Mouse (Mus musculus): ENCODE measurements at regions not wholly inside any gene's neighbourhood (a gene's known extent, or its start where the extent isn't known, plus 50 kb on each side); places are given as distances from the start of the nearest gene placed in this dataset.

DNA sequence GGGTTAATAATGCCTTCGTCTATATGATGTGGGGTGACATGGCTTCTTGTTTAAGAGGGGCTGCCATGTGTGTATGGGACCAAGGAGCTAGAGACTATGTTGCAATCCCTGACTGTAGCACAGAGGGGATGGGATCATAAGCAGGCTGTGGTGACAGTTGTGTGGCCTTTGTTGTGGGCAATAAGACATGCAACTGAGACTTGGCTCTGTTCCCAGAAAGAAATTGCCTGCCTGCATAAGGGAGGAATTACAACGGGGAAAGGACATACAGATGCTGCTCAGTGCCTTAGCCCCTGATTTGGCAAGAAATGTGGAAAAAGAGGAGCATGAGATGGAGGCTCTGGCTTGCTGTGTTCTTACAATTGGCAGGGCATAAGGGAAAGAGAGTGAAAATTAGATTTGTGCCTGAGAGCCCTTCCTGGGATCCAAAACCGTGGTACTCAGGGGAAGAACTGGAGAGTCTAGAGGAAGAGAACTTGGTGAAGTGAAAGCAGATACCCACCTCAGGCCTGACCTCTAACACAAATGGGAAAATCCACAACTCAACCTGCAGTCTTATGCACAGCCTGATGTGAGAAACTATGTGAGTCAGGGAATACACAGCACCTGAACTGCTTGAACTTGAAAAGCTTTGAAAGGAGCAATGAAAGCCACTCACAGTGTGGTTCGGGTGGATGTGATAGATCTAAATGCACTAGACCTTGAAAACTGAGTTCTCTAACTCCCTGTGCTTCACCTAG, 271.9 kb downstream of the 4930544G11Rik start:
- TF ChIP-seq CTCF (IDR thresholded peaks at IDR 0.05; ENCODE audit: borderline replicate concordance, insufficient read depth, low read depth, low read length) (no peak), POLR2A (IDR thresholded peaks at IDR 0.05; ENCODE audit: borderline replicate concordance, insufficient read depth, low read length) (no peak)
